Mouse (Mus musculus) limb, embryonic 15.5 days (tissue): ENCODE results near the gene Cep57l1. TPM values are rescaled to one million over a fixed set of nuclear protein-coding genes. Genes with fewer than 3 reads are reported as not detected.

Experiments
- ATAC-seq: fragments of 200-750 bp; cut with Nextera tagmentation; 2 replicates; pipeline ENCODE4 v1.8.0; 2017; ENCODE audit warnings: low read depth, moderate TSS enrichment; ENCODE audit not compliant: insufficient number of reproducible peaks, low FRiP score, low TSS enrichment
- H3K27ac ChIP-seq: fragments of 300-500 bp; sonication (generic); 2 replicates; pipeline ENCODE4 v1.5.1; 2015; ENCODE audit warnings: moderate library complexity, mild to moderate bottlenecking, inconsistent platforms
- H3K27me3 ChIP-seq: fragments of 300-500 bp; sonication (generic); 2 replicates; pipeline ENCODE4 v1.6.1; 2015; ENCODE audit warnings: inconsistent platforms
- H3K36me3 ChIP-seq: fragments of 300-500 bp; sonication (generic); 2 replicates; pipeline ENCODE4 v1.6.1; 2015; ENCODE audit warnings: inconsistent platforms
- H3K4me1 ChIP-seq: fragments of 300-500 bp; sonication (generic); 2 replicates; pipeline ENCODE4 v1.6.1; 2015; ENCODE audit warnings: inconsistent platforms
- H3K4me2 ChIP-seq: fragments of 300-500 bp; sonication (generic); 2 replicates; pipeline ENCODE4 v1.6.1; 2015; ENCODE audit warnings: mild to moderate bottlenecking, inconsistent platforms
- H3K4me3 ChIP-seq: fragments of 300-500 bp; sonication (generic); 2 replicates; pipeline ENCODE4 v1.5.1; 2015; ENCODE audit warnings: mild to moderate bottlenecking, inconsistent platforms
- H3K9ac ChIP-seq: fragments of 300-500 bp; sonication (generic); 2 replicates; pipeline ENCODE4 v1.6.1; 2015; ENCODE audit warnings: inconsistent platforms
- H3K9me3 ChIP-seq: fragments of 300-500 bp; sonication (generic); 2 replicates; pipeline ENCODE4 v1.6.1; 2016; ENCODE audit warnings: inconsistent platforms
- WGBS: fragments of 180-500 bp; shearing (Covaris S2); methylation state at CpG from one replicate; pipeline ENCODE4 v1.1.7; 2015; 5-methylcytosine and 5-hydroxymethylcytosine counted together
- polyA plus RNA-seq: library from polyadenylated mRNA; unstranded; fragments of >200 nt; fragmentation: Nextera tagmentation; extraction: Ambion mirVana; gene quantifications from 2 replicates; pipeline ENCODE4 v1.2.1, GENCODE M21; 2015

Gene Cep57l1
- polyA plus RNA-seq, 1 experiment from 2014 or later = 22.3 TPM

DNA sequence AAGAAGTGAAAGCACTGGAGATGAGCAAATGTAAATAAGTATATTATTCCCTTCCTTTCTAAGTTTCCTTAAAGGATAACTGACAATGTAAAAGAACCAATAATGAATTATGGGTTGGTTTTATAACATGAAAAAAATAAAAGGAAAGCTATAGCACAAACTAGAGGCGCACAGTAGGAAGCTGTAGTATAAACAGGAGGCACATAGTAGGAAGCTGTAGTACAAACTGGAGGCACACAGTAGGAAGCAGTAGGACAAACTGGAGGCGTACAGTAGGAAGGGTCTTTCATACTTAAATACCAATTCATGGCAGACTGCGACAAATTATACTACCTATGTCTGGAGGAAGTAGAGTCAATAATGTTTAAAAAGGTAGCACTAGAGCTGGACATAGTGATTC lies 76.5 kb downstream of the Cep57l1 start:
- Histone ChIP-seq H3K4me3 (no peak overlapping the region), H3K36me3 (peaks cover 7% of the 10 kb centered on the region), H3K4me1 (no peaks in the 10 kb centered on the region), H3K27ac (no peak overlapping the region), H3K9me3 (no peaks in the 10 kb centered on the region), H3K4me2 (no peak overlapping the region), H3K27me3 (no peaks in the 10 kb centered on the region), H3K9ac (no peak overlapping the region)
- no peak for ATAC-seq
- 91% methylated on average over 3 of the region's 3 CpGs for WGBS

DNA sequence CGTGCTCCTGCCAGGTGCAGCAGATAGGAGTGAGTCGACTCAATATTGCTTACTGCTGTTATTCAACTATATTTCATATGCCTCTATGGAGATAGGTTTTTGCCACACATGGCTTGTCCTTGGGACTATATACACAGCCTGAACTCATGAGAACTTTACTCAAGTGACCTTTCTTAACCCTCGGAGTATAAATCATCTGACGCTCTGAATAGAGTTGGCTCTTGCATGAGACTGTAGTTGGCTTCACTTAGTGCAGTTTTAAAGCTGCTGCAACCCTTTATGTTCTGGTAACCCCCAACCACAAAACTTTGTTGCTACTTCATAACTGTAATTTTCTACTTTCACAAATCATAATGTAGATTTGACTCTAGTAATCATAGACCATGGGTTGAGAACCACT lies 77.7 kb downstream of the Cep57l1 start:
- ATAC-seq = no peak
- Histone ChIP-seq H3K27me3 (no peaks in the 10 kb centered on the region), H3K4me1 (no peaks in the 10 kb centered on the region), H3K4me2 (no peak overlapping the region), H3K9ac (no peak overlapping the region), H3K9me3 (no peaks in the 10 kb centered on the region), H3K36me3 (peaks cover 10% of the 10 kb centered on the region), H3K27ac (no peak overlapping the region), H3K4me3 (no peak overlapping the region)
- WGBS = 84% methylated on average over 4 of the region's 4 CpGs

DNA sequence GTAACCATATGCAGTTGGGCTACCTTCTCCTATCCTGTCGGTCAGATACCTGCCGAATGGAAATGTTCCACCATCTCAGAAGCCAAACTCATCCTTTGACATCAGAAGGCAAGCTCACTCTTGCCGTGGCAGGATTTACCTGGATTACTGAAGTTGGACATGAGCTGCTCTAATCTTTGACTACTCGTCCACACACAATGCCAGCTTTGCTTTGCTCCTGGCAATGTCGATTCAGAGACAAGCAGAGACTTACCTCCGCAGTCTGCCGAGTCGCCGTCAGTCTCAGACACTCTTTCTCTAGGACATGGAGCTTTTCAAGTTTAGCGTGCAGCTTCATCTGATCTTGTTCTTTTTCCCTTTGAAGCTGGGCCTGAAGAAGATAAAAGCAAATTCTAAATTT lies 78.9 kb downstream of the Cep57l1 start:
- Histone ChIP-seq H3K9me3 (no peaks in the 10 kb centered on the region), H3K4me1 (no peaks in the 10 kb centered on the region; the same call in 1 of the 2 replicates), H3K9ac (no peak overlapping the region), H3K4me2 (no peak overlapping the region), H3K36me3 (peaks cover 10% of the 10 kb centered on the region; the same call in 1 of the 2 replicates), H3K27me3 (no peaks in the 10 kb centered on the region), H3K4me3 (no peak overlapping the region), H3K27ac (no peak overlapping the region)
- WGBS = 81% methylated on average over 10 of the region's 10 CpGs
- no peak for ATAC-seq

DNA sequence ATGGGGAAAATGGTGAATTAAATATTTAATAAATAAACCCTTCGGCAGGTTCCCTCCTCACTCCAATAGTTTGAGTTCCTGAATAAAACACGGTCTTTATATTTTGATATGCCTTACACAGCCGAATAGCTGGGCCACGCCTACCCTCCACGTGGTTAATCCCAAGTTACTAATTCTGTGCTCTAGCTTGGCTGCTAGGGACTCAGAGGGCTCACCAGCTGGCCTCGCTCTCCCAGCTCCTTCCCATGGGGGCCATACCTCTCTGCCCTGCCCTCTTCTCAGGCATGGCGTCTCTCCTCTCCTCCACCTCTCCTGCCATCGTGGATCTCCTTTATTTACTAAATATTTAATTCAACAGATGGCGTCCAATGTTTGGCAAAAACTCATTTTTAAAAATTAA lies 83.5 kb downstream of the Cep57l1 start:
- ATAC-seq = no peak
- Histone ChIP-seq H3K36me3 (peaks cover 13% of the 10 kb centered on the region), H3K9ac (no peak overlapping the region), H3K4me2 (no peak overlapping the region), H3K27ac (no peak overlapping the region), H3K4me1 (no peaks in the 10 kb centered on the region; the same call in 1 of the 2 replicates), H3K27me3 (no peaks in the 10 kb centered on the region), H3K4me3 (no peak overlapping the region), H3K9me3 (no peaks in the 10 kb centered on the region)
- WGBS = 80% methylated on average over 9 of the region's 9 CpGs

DNA sequence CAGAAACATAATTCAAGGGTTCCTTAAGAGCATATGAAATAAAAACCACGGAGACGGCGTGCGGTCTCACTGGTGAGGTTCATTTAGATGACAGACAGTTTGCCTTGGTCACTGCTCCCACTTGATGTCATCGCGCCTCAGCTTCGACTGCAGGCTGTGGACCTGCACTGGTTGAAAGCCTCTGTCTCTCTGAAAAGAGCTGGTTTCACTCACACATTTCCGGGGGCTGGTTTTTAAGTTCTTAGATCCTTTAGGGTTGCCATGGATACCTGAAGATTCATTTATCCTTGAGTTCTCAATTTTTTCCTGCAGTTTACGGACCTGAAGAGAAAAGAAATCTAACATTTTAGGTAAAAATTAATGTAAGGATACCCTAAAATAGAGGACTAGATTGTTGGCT lies 90.1 kb downstream of the Cep57l1 start:
- H3K9me3 ChIP-seq = no peaks in the 10 kb centered on the region

DNA sequence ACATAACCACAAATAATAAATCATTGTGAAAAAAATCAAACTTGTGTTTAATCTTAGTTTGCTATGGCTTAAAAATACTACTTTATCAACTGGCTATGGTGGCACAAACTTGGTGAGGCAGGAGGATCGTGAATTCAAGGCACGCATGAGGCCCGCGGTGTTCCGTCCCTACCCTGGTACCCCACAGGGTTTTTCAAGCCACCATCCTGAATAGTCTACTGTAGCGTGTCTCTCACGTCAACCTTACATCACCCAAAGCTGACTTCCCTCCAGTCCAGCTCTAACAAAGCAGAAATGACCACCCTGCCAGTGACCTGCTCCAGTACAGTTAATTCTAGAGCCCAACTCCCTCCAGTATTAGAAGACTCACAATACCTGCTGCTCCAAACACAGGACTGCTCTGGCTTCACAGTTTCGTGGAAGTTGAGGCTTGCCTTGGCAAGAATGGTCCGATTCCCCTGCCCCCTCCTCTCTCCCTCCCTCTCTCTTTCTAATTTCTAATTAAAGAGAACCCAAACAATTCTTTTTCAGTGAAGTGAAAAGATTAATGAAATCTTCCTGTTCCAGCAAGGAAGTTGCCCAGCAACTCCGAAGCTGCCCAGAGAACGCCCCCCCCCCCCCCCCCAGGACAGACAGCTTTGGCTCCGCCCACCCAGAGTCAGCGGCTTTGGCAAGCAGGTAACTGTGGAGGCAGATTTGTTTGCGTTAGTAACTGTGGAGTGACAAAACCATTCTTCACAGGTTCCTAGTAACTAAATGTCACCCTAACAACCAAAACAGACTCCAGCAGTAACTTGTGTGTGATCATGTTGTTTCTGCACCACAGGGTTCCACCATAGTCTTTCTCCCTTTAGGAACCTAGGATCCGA lies 93.4 kb downstream of the Cep57l1 start, which contains the start of gene Ccdc162:
Gene Ccdc162, minus strand, starts transcription at position 606 of the 869 bp plus-strand sequence.
- H3K9ac ChIP-seq = no peak within 1 kb of the TSS
- WGBS = 60% methylated on average over 15 of the region's 15 CpGs
- no peaks in the 10 kb centered on the region for H3K27me3 ChIP-seq
- H3K4me1 ChIP-seq = 0 out of 2 replicates have a peak, but pooled peaks cover 2% of the 10 kb centered on the region
- peaks cover 6% of the 10 kb centered on the region; the same call in 1 of the 2 replicates for H3K36me3 ChIP-seq
- H3K27ac ChIP-seq = no peak within 1 kb of the TSS
- H3K4me3 ChIP-seq = no peak within 1 kb of the TSS
- 0 out of 2 replicates have a peak within 1 kb of the TSS, but pooled peaks have one; percentile 20 for H3K4me2 ChIP-seq
- ATAC-seq = no peak
- H3K9me3 ChIP-seq = no peaks in the 10 kb centered on the region

More for the DNA sequence above, 90.1 kb downstream of the Cep57l1 start:
- WGBS = 76% methylated on average over 9 of the region's 9 CpGs
- Histone ChIP-seq H3K4me3 (no peak overlapping the region), H3K4me2 (no peak overlapping the region), H3K9ac (no peak overlapping the region), H3K27me3 (no peaks in the 10 kb centered on the region), H3K36me3 (peaks cover 9% of the 10 kb centered on the region; the same call in 1 of the 2 replicates), H3K4me1 (0 out of 2 replicates have a peak, but pooled peaks cover 2% of the 10 kb centered on the region), H3K27ac (no peak overlapping the region)
- no peak for ATAC-seq

DNA sequence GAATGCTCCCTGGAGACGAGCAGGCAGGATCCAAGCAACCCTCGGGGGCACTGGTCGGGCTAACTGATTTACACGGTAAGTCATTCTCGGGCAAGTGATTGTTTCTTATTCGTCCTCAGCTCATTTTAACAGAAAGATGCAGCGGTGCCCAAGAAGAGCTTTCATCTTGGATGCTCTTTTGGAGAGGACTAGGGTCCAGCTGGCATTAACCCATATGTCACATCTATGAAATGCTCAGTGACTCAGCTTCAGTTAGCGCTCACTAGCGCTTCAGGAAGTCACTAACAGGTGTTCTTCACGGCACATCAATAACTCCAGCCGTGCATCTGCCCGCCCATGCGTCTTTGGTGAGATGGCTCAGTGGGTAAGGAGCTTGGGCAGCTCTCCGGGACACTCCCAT lies 94.1 kb downstream of the Cep57l1 start:
- WGBS = 90% methylated on average over 14 of the region's 14 CpGs
- H3K9me3 ChIP-seq = no peaks in the 10 kb centered on the region
- no peak overlapping the region for H3K27ac ChIP-seq
- H3K4me2 ChIP-seq = no peak overlapping the region
- ATAC-seq = no peak
- H3K27me3 ChIP-seq = no peaks in the 10 kb centered on the region
- peaks cover 6% of the 10 kb centered on the region; the same call in 1 of the 2 replicates for H3K36me3 ChIP-seq
- H3K4me3 ChIP-seq = no peak overlapping the region
- H3K9ac ChIP-seq = no peak overlapping the region
- H3K4me1 ChIP-seq = 0 out of 2 replicates have a peak, but pooled peaks cover 2% of the 10 kb centered on the region

DNA sequence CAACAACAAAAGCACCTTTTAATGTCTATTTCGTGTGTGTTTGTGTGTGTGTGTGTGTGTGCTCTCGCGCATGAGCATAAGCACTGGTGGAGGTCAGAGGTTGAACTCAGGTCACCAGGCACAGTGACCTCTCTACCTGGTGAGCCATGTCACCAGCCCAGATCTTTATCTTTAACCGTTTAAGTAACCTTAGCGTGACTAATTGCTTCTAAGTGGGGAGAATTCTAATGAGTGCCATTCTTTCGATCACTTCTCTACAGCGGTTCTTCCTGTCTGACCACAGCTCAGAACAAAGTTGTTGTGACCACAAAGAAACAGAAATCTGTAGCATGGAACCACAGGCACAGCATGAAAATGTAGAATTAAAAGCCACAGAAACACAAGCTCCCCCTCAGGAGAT lies 98.2 kb downstream of the Cep57l1 start:
- no peak for ATAC-seq
- no peak overlapping the region for H3K9ac ChIP-seq
- 65% methylated on average over 7 of the region's 7 CpGs for WGBS
- H3K27ac ChIP-seq = no peak overlapping the region
- H3K36me3 ChIP-seq = no peaks in the 10 kb centered on the region
- no peaks in the 10 kb centered on the region for H3K9me3 ChIP-seq
- H3K4me1 ChIP-seq = 0 out of 2 replicates have a peak, but pooled peaks cover 2% of the 10 kb centered on the region
- H3K4me3 ChIP-seq = no peak overlapping the region
- H3K27me3 ChIP-seq = no peaks in the 10 kb centered on the region
- H3K4me2 ChIP-seq = no peak overlapping the region

DNA sequence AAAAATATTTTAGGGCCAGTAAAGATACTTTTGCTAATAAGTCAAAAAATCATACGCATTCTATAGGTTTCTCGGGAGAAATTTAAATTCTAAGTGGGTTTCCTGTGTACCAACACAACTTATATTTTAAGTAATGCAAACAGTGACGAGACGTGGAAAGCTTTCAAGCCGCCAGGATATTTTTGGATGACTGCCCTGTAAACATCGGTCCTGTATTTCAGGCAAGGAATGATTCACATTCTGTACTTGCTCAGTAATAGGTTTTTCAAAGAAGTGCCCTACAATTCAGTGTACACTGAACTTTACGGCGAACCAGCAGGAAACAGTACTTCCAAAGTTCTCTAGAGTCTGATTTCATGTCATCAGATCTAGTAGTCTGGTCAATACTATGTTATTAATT lies 98.9 kb downstream of the Cep57l1 start:
- H3K4me1 ChIP-seq = no peaks in the 10 kb centered on the region
- H3K27me3 ChIP-seq = no peaks in the 10 kb centered on the region
- H3K9ac ChIP-seq = no peak overlapping the region
- no peak overlapping the region for H3K27ac ChIP-seq
- 82% methylated on average over 8 of the region's 8 CpGs for WGBS
- no peaks in the 10 kb centered on the region for H3K9me3 ChIP-seq
- H3K36me3 ChIP-seq = no peaks in the 10 kb centered on the region
- H3K4me3 ChIP-seq = no peak overlapping the region
- no peak for ATAC-seq
- H3K4me2 ChIP-seq = no peak overlapping the region

DNA sequence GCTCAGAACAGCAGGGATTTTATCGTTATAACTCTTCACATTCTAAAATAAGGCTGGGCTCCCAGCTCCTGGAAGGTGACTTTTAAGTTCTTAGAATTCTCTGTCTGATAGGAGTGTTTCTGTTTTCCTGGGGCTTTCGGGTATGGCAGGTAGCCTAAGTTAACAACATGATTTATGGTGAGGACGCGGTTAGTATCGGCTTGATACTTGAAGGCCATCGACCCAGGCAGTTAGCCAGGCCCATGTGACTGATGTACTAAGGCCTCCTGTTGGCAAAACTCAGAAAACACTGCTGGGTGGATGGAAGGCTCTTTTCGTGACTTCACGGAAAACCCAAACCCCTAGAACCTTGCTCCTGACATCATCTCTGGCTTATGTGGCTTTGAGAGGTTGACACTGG lies 100.3 kb downstream of the Cep57l1 start:
- no peaks in the 10 kb centered on the region for H3K36me3 ChIP-seq
- H3K9me3 ChIP-seq = no peaks in the 10 kb centered on the region
- no peak overlapping the region for H3K4me3 ChIP-seq
- H3K27me3 ChIP-seq = no peaks in the 10 kb centered on the region
- no peak for ATAC-seq
- no peak overlapping the region for H3K27ac ChIP-seq
- 78% methylated on average over 8 of the region's 8 CpGs for WGBS
- no peak overlapping the region for H3K4me2 ChIP-seq
- no peaks in the 10 kb centered on the region for H3K4me1 ChIP-seq
- H3K9ac ChIP-seq = no peak overlapping the region

DNA sequence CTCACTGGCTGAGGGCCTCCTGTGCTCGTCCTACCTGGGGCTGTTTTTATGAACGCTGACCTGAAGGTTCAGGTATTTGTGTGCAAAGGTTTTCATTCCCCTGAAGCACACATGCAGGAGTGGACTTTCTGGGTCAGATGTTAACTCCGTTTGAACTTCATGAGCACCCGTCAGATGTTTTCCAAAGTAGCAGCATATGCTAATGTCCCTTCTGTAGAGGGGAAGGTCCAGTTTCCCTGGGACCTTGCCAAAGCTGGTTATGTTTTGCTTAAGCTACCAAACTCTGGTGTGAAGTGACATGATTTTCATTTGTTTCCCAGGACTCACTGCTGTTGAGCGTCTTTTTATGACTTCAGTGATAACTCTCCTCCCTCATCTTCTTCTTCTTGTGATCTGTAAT lies 110.0 kb downstream of the Cep57l1 start:
- no peak for ATAC-seq
- no peak overlapping the region for H3K4me2 ChIP-seq
- H3K27ac ChIP-seq = no peak overlapping the region
- 79% methylated on average over 5 of the region's 5 CpGs for WGBS
- no peak overlapping the region for H3K4me3 ChIP-seq
- no peak overlapping the region for H3K9ac ChIP-seq
- no peaks in the 10 kb centered on the region for H3K9me3 ChIP-seq
- H3K4me1 ChIP-seq = no peaks in the 10 kb centered on the region
- no peaks in the 10 kb centered on the region for H3K27me3 ChIP-seq
- H3K36me3 ChIP-seq = no peaks in the 10 kb centered on the region

DNA sequence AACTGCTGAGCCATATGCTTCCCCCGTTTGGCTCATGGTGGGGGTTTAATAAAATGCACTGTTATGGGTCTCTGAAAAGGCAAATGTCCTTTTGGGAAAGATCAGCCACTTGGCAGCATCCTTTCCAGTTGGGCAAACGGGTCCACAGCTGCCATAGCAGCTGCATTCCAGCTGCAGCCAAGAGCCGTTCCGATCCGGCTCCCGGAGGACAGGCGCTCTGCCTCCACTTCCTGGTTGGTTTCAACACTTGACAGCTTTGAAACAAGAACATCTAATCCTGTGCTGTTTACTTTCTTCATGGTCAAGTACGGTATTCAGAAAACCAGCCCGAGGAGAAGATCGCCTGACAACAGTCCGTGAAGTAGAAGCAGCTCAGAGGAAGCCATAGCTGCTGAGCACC lies 112.6 kb downstream of the Cep57l1 start:
- no peak for ATAC-seq
- H3K9me3 ChIP-seq = no peaks in the 10 kb centered on the region
- no peaks in the 10 kb centered on the region for H3K36me3 ChIP-seq
- H3K27me3 ChIP-seq = no peaks in the 10 kb centered on the region
- H3K4me3 ChIP-seq = no peak overlapping the region
- H3K4me2 ChIP-seq = no peak overlapping the region
- no peak overlapping the region for H3K9ac ChIP-seq
- no peaks in the 10 kb centered on the region for H3K4me1 ChIP-seq
- 60% methylated on average over 11 of the region's 11 CpGs for WGBS
- no peak overlapping the region for H3K27ac ChIP-seq
